Mouse (Mus musculus): ENCODE results near the gene Tfdp2.

The Tfdp2 gene

GRCm38 (mm10) chr9:96365271-96365872 lies 169.3 kb downstream of the Tfdp2 start:
- no peak for DNase-seq (ENCODE audit: extremely low spot score, low read depth, low spot score)

DNA sequence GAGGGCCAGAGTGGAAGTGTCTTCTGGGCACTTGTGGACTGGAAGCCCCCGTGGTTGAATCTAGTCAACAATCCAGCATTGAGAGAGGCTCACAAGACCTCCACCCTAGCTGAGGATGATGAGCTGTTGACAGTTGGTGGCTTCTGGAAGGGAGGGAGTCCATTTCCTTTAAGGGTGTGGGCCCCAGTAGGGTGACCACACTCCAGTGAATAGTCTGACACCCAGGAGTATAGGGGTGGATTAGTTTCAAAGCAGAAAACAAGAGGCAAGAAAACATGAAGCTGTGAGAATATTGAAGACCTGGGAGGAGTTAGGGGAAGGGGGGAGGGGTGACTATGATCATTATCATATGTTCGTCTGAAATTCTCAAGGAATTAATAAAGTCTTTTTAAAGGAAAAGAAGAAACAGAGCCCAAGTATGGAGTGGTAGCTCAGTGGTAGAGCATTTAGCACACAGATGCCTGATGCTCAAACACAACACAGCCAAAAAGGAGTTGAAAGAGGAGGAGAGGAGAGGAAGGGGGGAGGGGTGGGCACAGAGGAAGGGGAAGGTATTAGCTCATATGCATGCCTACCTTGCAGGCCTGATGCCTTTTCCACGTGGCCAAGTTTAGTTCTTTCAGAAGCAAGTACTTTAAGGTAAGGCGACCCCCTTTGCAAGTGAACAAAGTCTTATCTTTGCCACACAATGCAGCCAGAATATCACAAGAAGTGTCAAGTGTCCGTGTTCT lies 173.7 kb downstream of the Tfdp2 start:
- DNase-seq (ENCODE audit: extremely low spot score, low read depth, low spot score) = no peak

GRCm38 (mm10) chr9:96371075-96371474 lies 175.0 kb downstream of the Tfdp2 start:
- DNase-seq (ENCODE audit: extremely low spot score, low read depth, low spot score) = no peak
